Mouse (Mus musculus) cerebellum, adult 18-20 months (tissue): Measurements from ENCODE around the gene Fbxl20.
A peak's percentile ranks its signal among the peaks of the same experiment; 100 is the strongest.

Source experiments
- DNase-seq, 2 experiments: peaks; one replicate each; pipeline ENCODE4 v3.0.0; 2021

Gene Fbxl20

DNA sequence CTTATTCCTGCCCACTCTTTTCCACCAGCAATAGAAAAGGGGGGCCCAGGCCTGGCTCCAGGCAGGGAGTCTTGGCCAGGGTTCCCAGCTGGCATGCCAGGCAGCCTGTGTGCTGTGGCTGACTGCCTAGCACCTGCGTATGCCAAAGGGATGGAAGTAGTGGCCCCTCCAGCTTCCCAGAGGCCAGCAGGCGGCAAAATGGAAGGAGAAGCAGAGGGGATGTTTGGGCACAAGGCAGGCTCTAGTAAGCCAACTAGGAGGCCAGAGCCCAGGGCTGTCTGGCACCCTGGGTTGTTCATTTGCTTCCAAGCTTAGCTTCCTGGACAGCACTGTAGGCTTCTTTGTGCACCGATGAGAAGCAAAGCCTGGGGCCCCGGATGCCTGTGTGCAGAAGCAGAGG is 102.5 kb downstream of the Fbxl20 start:
- peak; percentile 85 to 91 for DNase-seq

DNA sequence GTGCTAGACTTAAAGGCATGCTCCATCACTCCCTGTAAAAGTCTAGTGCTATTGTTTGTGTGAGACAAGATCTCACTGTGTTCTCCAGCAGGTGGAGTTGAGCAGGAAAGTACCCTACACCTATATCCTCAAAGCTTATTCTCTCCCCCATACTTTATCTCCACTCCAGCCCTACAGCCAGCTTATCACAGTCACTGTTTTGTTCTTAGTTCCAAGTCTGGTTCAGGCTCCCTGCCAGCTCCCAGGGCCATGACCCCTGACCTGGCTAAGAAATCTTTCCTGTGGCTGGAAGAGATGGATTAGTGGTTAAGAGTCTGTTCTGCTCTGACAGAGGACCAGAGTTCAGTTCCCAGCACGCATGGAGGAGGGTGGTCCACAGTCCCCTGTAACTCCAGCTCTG is 103.7 kb downstream of the Fbxl20 start:
- peak in 1 of 2 experiments; percentile 10 for DNase-seq

DNA sequence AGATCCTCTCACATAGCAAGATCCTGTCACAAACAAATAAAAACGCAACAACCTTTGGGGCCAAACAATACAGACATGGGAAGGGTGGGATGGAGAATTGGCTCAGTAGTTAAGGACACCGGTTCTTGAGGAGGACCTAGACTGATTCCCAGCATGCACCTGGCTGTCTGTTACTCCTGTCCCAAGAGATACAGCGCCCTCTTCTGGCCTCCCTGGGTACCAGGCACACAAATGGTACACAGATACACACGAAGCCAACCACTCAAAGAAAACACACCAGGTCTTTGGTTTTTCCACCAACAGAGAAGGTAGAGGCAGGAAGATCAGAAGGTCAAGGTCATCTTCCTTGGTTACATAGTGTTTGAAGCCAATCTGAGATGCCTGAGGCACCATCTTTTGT is 104.6 kb downstream of the Fbxl20 start:
- DNase-seq, result peak in 1 of 2 experiments; percentile 11

- peak in 1 of 2 experiments; percentile 51 for DNase-seq
Measured at GRCm38 (mm10) chr11:98044074-98044473, 106.1 kb downstream of the Fbxl20 start.

DNA sequence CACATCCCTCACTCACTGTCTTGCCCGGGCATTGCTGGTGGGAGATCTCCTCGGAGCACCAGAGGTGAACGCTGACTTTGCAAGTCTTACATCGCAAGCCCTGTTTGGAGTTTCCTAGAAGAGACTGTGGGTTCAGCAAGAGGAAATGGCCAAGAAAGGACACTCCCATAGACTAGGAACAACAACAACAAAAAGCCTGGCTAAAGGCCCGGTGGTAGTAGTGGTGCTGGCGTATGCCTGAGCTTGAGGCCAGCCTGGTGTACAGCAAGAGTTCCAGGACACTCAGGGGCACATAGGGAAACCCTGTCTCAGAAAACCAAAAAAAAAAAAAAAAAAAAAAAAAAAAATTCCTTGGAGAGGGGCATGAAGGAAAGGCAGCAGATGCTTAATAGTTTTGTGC is 107.5 kb downstream of the Fbxl20 start:
- DNase-seq, result peak in 1 of 2 experiments; percentile 10

- DNase-seq, result no peak
Measured at GRCm38 (mm10) chr11:98040975-98041374, 109.2 kb downstream of the Fbxl20 start.

GRCm38 (mm10) chr11:98037871-98038270 is 112.3 kb downstream of the Fbxl20 start:
- peak in 1 of 2 experiments; percentile 46 for DNase-seq

DNA sequence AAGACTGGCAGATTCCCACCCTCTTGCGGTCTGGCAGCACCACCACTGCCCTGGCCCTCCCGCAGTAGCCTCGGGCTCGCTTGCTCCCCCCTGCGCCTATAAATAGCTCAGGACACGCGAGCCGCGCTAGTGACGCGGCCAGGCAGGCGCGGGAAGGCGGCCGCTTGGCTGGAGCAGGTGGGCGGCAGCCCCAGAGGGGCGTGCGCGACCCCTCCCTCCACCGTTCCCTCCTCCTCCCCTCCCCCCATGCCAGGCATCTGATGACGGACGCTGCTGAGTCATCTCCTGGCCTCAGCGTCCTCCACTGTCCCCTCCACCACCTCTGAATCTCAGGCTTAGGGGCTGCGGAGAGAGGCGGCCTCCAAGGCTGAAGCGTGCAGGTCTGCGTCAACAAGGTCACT is 114.2 kb downstream of the Fbxl20 start:
- DNase-seq, result peak; percentile 75 to 76

DNA sequence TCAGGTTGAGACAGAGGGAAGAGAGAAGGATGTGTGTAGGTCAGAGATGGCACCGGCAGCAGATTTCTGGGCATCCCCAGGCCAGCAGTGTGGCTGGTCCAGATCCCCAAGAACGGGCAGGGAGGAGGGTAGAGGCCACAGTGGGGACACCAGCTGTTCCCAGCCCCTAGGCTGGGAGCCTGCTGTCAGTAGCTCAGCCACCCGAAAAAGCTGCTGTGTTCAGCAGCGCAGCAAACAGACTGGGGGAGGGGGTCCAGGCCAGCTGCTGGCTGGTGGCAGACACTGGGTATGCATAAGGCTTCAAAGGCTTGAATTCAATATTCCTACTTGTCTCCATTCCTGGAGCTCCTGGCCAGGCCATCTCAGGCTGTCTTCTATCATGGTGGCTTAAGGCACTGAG is 115.4 kb downstream of the Fbxl20 start:
- DNase-seq, result no peak

DNA sequence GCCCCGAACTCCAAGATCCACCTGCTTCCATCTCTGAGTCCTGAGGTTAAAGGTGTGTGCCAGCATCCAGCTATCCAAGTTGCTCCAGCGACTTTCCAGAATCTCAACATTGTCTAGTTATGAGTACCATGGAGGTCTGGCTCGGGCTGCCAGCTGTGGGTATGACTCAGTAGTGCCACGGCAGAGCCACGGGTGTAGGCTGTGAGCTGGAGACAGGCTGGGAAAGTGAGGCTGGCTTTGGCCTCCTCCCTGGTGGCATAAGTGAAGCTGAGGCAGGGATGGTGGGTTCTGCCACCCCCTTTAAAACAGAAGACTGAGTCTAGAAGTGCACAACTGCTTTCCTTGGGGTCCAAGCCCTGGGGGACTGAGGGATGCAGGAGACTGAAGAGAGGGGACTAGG is 116.1 kb downstream of the Fbxl20 start:
- no peak for DNase-seq
